Mouse (Mus musculus) midbrain, embryonic 12.5 days (tissue): ENCODE measurements at regions not wholly inside any gene's neighbourhood (a gene's known extent, or its start where the extent isn't known, plus 50 kb on each side); places are given as distances from the start of the nearest gene placed in this dataset.
A peak's percentile ranks its signal among the peaks of the same experiment; 100 is the strongest.

Experiments used
- ATAC-seq: fragments of 200-750 bp; cut with Nextera tagmentation; 2 replicates; pipeline ENCODE4 v1.8.0; 2017; ENCODE audit warnings: low read depth, moderate TSS enrichment, moderate library complexity; ENCODE audit not compliant: low FRiP score
- H3K27ac ChIP-seq: fragments of 300-500 bp; sonication (generic); replicated peaks from 2 replicates; pipeline ENCODE4 v1.5.1; 2016; ENCODE audit warnings: mild to moderate bottlenecking
- H3K27me3 ChIP-seq: fragments of 300-500 bp; sonication (generic); 2 replicates; pipeline ENCODE4 v1.6.1; 2016; ENCODE audit warnings: mild to moderate bottlenecking
- H3K36me3 ChIP-seq: fragments of 300-500 bp; sonication (generic); 2 replicates; pipeline ENCODE4 v1.6.1; 2016
- H3K4me1 ChIP-seq: fragments of 300-500 bp; sonication (generic); 2 replicates; pipeline ENCODE4 v1.6.1; 2016
- H3K4me2 ChIP-seq: fragments of 300-500 bp; sonication (generic); replicated peaks from 2 replicates; pipeline ENCODE4 v1.6.1; 2016; ENCODE audit warnings: mild to moderate bottlenecking, moderate library complexity
- H3K4me3 ChIP-seq: fragments of 300-500 bp; sonication (generic); 2 replicates; pipeline ENCODE4 v1.5.1; 2016; ENCODE audit warnings: mild to moderate bottlenecking
- H3K9ac ChIP-seq: fragments of 300-500 bp; sonication (generic); replicated peaks from 2 replicates; pipeline ENCODE4 v1.6.1; 2016; ENCODE audit warnings: mild to moderate bottlenecking, moderate library complexity
- H3K9me3 ChIP-seq: fragments of 300-500 bp; sonication (generic); 2 replicates; pipeline ENCODE4 v1.6.1; 2016; ENCODE audit warnings: mild to moderate bottlenecking
- WGBS: fragments of 180-500 bp; shearing (Covaris S2); methylation state at CpG from one replicate; pipeline ENCODE4 v1.1.7; 2016; 5-methylcytosine and 5-hydroxymethylcytosine counted together

DNA sequence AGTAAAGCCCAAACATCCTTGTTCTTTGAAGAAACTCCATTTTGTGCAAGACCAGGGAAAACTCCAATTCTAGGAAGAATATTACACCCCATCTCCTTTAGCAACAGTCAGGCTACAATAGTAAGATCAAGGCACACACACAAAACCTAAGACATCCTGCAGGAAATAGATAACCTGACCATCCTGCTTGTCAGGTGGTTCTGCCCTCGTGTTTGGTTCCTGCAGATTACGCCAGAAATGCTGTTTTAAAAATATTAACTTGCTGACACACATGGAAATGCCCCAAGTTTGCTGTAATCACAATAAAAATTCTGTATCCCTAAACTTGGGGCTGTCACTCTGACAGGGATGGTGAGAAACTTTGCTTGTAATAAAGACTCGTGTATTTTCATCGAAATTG is 251.6 kb downstream of the Kcnj3 start:
- ATAC-seq: no peak
- Histone ChIP-seq H3K4me1 (no peaks in the 10 kb centered on the region), H3K36me3 (no peaks in the 10 kb centered on the region), H3K9me3 (no peaks in the 10 kb centered on the region), H3K4me2 (no peak overlapping the region), H3K9ac (no peak overlapping the region), H3K4me3 (no peak overlapping the region), H3K27ac (no peak overlapping the region), H3K27me3 (no peaks in the 10 kb centered on the region)
- 85% methylated on average over 4 of the region's 4 CpGs for WGBS

DNA sequence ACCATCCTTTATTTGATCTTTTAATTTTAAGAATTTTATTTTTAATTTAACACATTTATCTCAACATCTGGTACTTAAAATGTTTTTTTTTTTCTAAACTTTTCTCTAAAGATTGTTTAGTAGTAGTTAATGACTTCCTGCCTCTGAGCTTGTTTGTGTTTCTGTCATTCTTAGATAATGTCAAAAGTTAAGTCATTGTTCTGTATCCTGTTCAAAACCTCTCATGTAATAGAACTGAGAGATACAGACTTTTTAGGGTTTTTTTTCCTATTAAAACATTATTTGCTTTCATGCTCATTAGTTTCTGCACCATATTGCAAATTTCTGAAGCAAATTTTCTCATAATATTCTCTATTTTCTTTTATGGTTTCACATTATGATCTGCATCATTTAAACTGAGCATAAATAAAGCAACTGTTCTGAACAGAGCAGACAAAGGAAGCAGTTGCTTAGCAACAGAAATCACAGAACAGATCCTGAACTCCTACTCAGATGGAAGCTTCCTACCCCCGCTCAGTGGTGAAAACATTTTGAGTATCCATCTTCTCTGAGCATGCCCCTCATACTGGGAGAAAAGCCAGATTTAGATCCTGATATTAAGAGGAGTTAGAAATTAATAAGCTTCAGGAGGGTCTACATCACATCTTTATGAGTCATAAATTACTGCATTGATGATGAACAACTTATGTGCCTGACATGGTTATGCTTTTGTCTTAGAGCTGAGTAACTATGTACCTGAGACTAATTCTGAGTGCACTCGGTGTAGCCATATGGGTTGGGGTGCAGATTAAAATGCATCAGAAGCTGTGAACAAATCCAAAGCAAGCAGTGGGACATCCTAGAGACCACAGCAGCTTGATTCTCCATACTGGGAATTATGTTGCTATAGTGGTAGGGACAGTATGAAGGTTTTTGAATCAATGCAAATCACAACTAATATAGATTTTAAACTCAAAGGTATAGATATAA is 257.4 kb downstream of the Kcnj3 start:
- Histone ChIP-seq H3K27ac (no peak overlapping the region), H3K9me3 (no peaks in the 10 kb centered on the region), H3K4me3 (no peak overlapping the region), H3K36me3 (no peaks in the 10 kb centered on the region), H3K4me1 (0 out of 2 replicates have a peak, but pooled peaks cover 5% of the 10 kb centered on the region), H3K9ac (no peak overlapping the region), H3K4me2 (no peak overlapping the region), H3K27me3 (no peaks in the 10 kb centered on the region)
- WGBS: 45% methylated on average over 2 of the region's 2 CpGs
- ATAC-seq: peak; percentile 87

DNA sequence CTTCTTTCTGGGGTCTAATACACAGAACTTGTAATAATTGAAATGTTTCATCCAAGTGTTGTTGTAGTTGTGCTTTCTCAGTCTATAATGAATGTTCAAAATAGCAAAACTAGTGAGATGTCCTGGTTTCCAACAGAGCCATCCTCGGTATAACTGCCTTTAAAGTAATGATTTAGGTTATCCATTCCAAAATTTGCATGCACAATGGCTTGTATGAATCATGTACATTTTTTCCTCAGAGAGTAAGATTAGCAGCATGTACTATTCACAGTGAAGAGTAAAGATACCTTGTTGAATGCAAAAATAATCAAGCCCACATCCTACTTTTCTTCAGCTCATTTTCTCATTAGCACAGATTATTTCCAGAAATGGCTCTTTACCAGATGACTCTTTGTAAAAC is 263.9 kb downstream of the Kcnj3 start:
- no peaks in the 10 kb centered on the region for H3K27me3 ChIP-seq
- no peak for ATAC-seq
- 97% methylated on average over 1 of the region's 1 CpGs for WGBS

More for the DNA sequence above, 263.9 kb downstream of the Kcnj3 start:
- Histone ChIP-seq H3K9ac (no peak overlapping the region), H3K36me3 (no peaks in the 10 kb centered on the region), H3K4me3 (no peak overlapping the region), H3K4me1 (no peaks in the 10 kb centered on the region), H3K4me2 (no peak overlapping the region), H3K27ac (no peak overlapping the region), H3K9me3 (no peaks in the 10 kb centered on the region)
